Mouse (Mus musculus): ENCODE measurements around the gene Zmat3.

Zmat3 gene

GRCm38 (mm10) chr3:32365546-32366245, at the start of gene Zmat3:
TSS of gene Zmat3 (minus strand) at chr3:32366014.
- DNase-seq (ENCODE audit: low spot score), result peak; percentile 67

- DNase-seq (ENCODE audit: low spot score), result no peak
These were observed 48.6 kb upstream of the Zmat3 start for GRCm38 (mm10) chr3:32414381-32414780.

GRCm38 (mm10) chr3:32412502-32413044, 46.8 kb upstream of the Zmat3 start:
- DNase-seq (ENCODE audit: low spot score), result no peak

GRCm38 (mm10) chr3:32408811-32409273, 43.0 kb upstream of the Zmat3 start:
- DNase-seq (ENCODE audit: low spot score), result no peak

- DNase-seq (ENCODE audit: low spot score), result no peak
These were observed 41.0 kb upstream of the Zmat3 start for GRCm38 (mm10) chr3:32406804-32407203.

- no peak for DNase-seq (ENCODE audit: low spot score)
These were observed 39.9 kb upstream of the Zmat3 start for GRCm38 (mm10) chr3:32405699-32406098.

- DNase-seq (ENCODE audit: low spot score), result no peak
These were observed 37.4 kb upstream of the Zmat3 start for GRCm38 (mm10) chr3:32402990-32403885.

- DNase-seq (ENCODE audit: low spot score), result no peak
These were observed 35.8 kb upstream of the Zmat3 start for GRCm38 (mm10) chr3:32401591-32401990.

GRCm38 (mm10) chr3:32399931-32400330, 34.1 kb upstream of the Zmat3 start:
- DNase-seq (ENCODE audit: low spot score), result no peak

- no peak for DNase-seq (ENCODE audit: low spot score)
These were observed 33.6 kb upstream of the Zmat3 start for GRCm38 (mm10) chr3:32399381-32399780.

- no peak for DNase-seq (ENCODE audit: low spot score)
These were observed 32.8 kb upstream of the Zmat3 start for GRCm38 (mm10) chr3:32398623-32399022.

- DNase-seq (ENCODE audit: low spot score), result no peak
These were observed 32.3 kb upstream of the Zmat3 start for GRCm38 (mm10) chr3:32398175-32398538.

- peak; percentile 67 for DNase-seq (ENCODE audit: low spot score)
These were observed 31.8 kb upstream of the Zmat3 start, which contains the start of gene Pik3ca for GRCm38 (mm10) chr3:32397461-32398174. TSS of gene Pik3ca (plus strand) at chr3:32397671.

GRCm38 (mm10) chr3:32396794-32397460, 31.1 kb upstream of the Zmat3 start:
- peak; percentile 98 for DNase-seq (ENCODE audit: low spot score)

GRCm38 (mm10) chr3:32395771-32396551, 30.1 kb upstream of the Zmat3 start:
- peak; percentile 14 for DNase-seq (ENCODE audit: low spot score)

GRCm38 (mm10) chr3:32393986-32394385, 28.2 kb upstream of the Zmat3 start:
- DNase-seq (ENCODE audit: low spot score), result no peak

- no peak for DNase-seq (ENCODE audit: low spot score)
These were observed 27.0 kb upstream of the Zmat3 start for GRCm38 (mm10) chr3:32392841-32393240.

GRCm38 (mm10) chr3:32381556-32381955, 15.7 kb upstream of the Zmat3 start:
- DNase-seq (ENCODE audit: low spot score), result no peak

- no peak for DNase-seq (ENCODE audit: low spot score)
These were observed 14.1 kb upstream of the Zmat3 start for GRCm38 (mm10) chr3:32379891-32380290.

GRCm38 (mm10) chr3:32373236-32373635, 7.4 kb upstream of the Zmat3 start:
- no peak for DNase-seq (ENCODE audit: low spot score)

GRCm38 (mm10) chr3:32372470-32372869, 6.7 kb upstream of the Zmat3 start:
- DNase-seq (ENCODE audit: low spot score), result no peak

Data from testis, postnatal 14 days (tissue).